Mouse (Mus musculus): ENCODE measurements around the gene Ddr1.

Gene Ddr1

GRCm38 (mm10) chr17:35720340-35720727, 15.9 kb upstream of the Ddr1 start:
- DNase-seq: no peak

DNA sequence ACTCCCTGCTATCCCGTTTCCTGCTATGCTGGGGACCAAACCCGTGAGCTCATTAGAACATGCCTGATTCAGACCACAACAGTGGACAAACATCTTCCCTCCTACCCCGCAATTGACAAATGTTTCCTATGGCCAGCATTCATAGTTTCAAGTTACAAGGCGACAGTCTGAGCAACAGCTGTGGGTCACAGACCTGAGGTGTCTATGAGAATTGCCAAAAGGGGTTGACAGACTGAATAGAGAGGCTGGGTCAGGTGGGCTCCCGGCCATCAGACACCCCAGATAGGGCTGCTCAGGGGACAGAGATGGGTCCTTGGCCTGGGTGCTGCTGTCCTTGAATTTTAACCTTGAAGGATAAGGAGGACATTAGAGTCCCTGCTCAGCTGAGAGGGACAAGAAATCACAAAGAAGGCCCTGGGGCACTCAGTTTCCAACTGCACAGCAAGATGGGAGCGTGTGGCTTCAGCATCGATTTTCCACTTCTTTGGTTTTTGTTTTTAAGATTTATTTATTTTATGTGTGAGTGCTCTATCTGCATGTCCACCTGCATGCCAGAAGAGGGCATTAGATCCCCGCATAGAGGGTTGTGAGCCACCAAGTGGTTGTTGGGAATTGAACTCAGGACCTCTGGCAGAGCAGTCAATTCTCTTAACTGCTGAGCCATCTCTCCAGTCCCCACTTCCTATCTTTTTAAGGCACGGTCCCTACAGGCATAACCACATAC, 15.4 kb upstream of the Ddr1 start:
- no peak for DNase-seq

DNA sequence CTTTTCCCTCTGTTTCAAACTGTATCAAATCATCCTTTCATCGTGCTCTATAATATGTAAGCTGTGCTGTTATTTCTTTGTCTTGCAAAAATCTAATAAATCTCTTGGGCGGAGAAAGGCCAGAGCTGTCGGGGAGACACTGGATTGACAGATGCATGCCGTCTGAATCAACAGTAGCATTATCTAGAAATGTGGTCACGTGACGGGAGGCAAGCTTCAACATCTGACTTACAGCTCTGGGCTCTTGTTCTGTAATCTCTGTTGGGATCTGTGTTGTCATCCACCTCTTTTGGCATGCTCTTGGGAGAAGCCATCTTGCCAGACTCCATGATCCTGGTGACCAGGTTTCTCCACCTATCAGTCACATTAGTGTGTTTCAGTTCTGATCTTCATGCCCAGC, 12.7 kb upstream of the Ddr1 start:
- no peak for DNase-seq

- DNase-seq: no peak
These were observed 11.7 kb upstream of the Ddr1 start for GRCm38 (mm10) chr17:35716114-35716513.

GRCm38 (mm10) chr17:35710705-35711347, 6.4 kb upstream of the Ddr1 start:
- peak in 1 of 2 experiments; percentile 25 for DNase-seq

GRCm38 (mm10) chr17:35708611-35709010, 4.2 kb upstream of the Ddr1 start:
- no peak for DNase-seq

GRCm38 (mm10) chr17:35707929-35708328, 3.5 kb upstream of the Ddr1 start:
- DNase-seq: no peak

GRCm38 (mm10) chr17:35705836-35706235, 1.4 kb upstream of the Ddr1 start:
- DNase-seq: peak; percentile 44 to 50

DNA sequence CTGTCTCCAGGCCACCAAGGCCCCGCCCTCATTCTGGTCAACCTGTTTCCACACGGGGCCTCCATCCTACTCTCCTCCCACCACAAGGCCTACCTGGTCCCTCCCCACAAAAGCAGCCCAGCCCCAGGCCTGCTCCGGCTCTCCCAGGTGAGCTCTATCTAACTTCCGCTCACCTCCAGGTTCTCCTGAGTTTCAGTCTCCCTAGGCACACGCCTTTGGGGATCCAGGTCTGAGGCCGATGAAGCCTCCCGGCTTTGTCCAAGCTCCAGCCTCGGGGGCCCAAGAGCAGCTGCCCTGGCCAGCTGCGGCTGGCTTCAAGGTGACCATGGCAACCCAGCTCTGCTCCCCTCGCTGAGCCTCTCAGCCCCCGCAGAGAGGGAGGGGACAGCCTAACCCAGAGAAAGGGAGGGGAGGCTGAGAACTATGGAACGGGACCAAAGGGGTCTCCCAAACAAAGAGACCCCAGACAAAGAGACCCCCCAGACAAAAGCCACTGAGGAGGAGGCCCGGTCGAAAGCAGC, 610 bp downstream of the Ddr1 start:
- DNase-seq: no peak

DNA sequence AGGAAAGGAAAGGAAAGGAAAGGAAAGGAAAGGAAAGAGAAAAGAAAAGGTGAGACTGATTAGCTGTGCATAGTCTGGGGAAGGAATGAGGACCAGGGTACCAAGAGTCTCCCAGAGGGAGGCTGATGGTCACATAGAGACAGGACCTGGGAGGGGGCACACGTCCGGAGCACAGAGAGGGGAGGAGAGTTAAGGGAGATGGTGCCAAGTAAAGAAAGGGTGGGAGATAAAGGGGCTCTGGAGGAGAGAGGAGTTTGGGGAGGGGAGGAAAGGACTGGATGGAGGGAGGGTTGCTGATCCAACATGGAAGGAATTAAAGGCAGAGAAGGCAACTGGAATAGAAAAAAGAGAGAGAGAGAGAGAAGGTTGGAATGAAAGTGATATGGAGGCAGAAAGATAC, 1.4 kb downstream of the Ddr1 start:
- no peak for DNase-seq

DNA sequence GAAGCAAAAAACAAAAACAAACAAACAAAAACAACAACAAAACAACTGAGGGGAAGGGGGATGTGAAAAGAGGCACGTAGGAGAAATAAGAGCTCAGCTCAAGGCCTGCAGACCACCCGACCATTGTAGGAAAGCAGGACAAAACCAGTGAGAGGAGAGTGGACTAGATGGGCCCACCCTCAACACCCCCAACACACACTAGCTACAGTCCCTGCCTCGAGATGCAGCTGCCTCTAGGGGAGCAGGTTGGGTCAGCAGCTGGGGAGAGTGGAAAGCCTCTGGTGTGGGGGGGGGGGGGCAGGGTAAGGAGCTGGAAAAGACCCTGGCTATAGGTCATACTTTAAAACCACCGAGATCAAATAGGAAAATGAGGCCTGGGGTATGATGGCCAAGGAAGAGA, 1.8 kb downstream of the Ddr1 start:
- no peak for DNase-seq

- peak; percentile 64 to 67 for DNase-seq
These were observed 2.4 kb downstream of the Ddr1 start for GRCm38 (mm10) chr17:35701978-35702461.

- peak; percentile 57 to 66 for DNase-seq
These were observed 3.0 kb downstream of the Ddr1 start for GRCm38 (mm10) chr17:35701203-35701977.

GRCm38 (mm10) chr17:35700371-35700961, 4.0 kb downstream of the Ddr1 start:
- DNase-seq: peak; percentile 85 to 89

GRCm38 (mm10) chr17:35699919-35700318, 4.5 kb downstream of the Ddr1 start:
- peak; percentile 81 to 89 for DNase-seq

- DNase-seq: no peak
These were observed 5.9 kb downstream of the Ddr1 start for GRCm38 (mm10) chr17:35698501-35698883.

DNA sequence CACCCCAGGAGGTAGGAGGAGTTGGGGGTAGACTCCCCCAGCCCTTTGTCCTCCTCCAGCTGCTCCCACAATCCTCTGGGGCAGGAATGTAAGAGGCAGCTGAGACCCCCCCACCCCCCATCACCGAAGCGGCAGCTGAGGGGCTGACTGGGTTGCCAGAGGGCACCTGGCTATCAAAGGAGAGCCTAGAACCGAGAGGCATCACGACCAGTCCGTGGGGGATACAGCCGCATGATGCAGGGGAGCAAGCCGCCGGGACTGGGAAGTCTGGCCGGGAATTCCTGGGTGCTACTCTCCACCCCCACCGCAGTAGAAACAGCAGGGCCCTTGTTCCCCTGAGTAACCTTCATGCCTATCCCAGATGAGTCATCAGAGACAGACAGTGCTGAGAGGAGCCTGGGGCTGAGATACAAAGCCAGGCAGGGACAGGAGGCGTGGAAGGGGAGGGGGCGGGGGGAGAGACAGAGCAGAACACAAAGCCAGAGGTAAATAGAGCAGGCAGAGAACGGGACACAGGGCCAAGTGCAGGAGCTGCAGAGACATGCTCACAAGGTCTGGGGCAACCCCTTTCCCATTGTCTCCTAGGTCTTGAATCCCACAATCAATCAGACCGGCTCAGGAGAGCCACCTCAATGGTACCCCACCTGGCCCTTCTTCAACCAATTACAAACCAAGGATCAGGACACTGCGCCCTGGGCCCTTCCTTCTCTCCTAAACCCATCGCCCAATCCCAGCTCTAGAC, 6.5 kb downstream of the Ddr1 start:
- peak; percentile 59 to 68 for DNase-seq

GRCm38 (mm10) chr17:35697429-35697758, 7.0 kb downstream of the Ddr1 start:
- no peak for DNase-seq

GRCm38 (mm10) chr17:35696691-35697090, 7.7 kb downstream of the Ddr1 start:
- no peak for DNase-seq

DNA sequence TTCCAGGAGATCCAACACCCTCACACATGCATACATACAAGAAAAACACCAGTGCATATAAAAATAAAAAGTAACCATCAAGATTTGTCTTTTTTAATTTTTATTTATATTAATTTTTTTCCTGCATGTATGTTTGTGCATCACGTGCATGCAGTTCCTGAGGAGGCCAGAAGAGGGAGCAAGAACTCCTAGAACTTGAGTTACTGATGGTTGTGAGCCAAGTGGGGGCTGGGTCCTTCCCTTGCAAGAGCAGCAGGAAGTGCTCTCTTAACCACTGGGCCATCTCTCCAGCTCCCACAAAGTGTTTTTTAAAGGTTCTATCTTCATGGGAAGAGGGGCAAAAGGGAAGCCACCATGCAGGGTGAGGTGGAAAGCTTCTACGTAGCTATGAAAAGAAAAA, 9.1 kb downstream of the Ddr1 start:
- DNase-seq: no peak

DNA sequence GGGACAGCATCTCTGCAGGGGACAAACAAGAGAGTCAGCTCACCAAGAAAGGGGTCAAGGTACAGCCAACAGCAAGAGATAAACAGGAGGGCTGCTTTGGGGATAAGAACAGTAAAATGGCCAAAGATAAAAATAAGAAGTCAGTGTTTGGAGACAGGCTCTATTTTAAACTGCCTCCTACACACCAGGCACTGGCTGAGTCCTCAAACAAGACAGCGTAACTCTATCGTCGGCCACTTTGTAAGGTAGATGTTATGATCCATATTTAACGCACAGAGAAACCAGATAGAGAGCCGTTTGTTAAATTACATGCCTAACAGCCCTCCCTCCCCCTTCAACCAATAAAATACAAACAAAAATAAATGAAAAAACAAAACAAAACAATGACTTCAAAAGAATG, 10.5 kb downstream of the Ddr1 start:
- no peak for DNase-seq

- DNase-seq: no peak
These were observed 12.1 kb downstream of the Ddr1 start for GRCm38 (mm10) chr17:35692368-35692767.

DNA sequence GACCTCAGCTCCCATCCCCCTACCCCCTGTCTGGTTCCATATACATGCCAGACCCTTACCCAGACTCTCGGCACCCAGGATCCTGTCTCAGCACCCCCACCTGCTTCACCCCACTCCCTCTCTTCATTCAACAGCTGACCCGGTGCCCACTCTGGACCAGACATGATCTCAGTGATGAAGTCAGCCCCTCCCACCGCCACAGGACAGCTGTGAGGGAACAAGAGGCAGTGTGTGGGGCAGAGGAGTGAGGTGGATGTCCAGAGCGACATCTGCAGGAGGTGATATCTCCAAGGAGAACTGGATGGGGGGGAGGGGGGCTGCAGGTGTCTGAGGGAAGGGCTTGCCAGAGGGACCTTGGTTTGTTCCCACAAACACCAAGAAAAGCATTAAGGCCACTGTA, 12.6 kb downstream of the Ddr1 start:
- DNase-seq: no peak
